Mouse (Mus musculus) testis, postnatal 10 days (tissue): ENCODE results near the gene Tmem131.

ENCODE experiments used
- DNase-seq: peaks from one replicate; pipeline ENCODE4 v3.0.0; 2021; ENCODE audit warnings: low spot score

Tmem131 gene

DNA sequence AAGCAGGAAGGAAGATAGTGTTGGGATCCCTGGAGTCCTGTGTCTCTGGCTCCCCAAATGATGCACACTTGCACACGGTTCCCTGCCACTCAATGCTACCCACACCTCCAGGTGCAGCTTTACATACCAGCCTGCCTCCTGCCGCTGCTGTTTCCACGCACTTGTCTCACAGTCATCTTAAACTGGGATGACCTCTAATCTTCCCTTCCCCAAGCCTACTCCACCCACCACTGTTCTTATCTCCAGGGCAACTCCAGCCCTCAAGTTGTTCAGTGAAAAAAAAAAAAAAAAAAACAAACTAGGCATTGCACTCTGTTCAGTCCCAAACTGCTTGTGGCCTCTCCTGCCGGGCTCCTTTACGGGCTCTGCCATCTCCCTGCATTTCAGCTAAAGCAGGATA lies at the start of gene Tmem131:
Tmem131 (minus strand) TSS at position 14 of the 400 bp plus-strand sequence.
- no peak for DNase-seq

DNA sequence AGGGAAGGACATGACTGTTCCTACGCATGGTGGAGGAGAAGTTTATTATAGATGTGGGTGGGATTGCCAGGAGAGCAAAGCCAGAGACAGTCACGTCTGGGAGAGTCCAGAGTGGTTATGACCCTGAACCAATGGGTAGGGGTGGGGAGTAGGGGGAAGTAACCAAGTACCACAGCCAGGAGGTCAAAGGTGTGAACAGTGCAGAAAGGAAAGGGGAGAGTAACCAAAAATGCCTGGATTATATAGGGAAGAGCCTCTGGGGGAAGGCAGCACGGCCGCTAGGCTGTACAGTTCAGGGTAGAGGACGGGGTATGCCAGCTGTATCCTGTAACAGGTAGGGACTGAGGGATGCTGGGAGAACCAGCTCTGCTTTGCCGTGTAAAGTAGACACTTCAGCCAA lies 45.1 kb upstream of the Tmem131 start:
- DNase-seq: no peak

DNA sequence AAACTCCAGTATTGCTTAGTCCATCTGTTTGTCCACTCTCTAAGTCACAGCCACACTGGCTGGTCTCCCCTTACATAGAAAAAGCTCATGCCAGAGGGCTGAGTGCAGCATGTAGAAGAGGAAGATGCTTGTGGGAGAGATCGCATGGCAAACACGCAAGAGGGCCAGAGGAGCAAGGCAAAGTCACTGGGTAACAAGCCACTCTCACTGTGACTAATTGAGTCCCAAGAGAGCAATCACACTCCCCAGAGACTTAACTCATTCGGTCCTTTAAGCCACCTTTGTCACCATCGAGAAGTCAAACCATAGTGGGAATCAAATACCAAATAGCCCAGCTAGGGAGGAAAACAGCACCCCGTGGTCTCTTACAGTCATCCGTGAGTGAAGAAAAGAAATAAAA lies 44.7 kb upstream of the Tmem131 start:
- no peak for DNase-seq

DNA sequence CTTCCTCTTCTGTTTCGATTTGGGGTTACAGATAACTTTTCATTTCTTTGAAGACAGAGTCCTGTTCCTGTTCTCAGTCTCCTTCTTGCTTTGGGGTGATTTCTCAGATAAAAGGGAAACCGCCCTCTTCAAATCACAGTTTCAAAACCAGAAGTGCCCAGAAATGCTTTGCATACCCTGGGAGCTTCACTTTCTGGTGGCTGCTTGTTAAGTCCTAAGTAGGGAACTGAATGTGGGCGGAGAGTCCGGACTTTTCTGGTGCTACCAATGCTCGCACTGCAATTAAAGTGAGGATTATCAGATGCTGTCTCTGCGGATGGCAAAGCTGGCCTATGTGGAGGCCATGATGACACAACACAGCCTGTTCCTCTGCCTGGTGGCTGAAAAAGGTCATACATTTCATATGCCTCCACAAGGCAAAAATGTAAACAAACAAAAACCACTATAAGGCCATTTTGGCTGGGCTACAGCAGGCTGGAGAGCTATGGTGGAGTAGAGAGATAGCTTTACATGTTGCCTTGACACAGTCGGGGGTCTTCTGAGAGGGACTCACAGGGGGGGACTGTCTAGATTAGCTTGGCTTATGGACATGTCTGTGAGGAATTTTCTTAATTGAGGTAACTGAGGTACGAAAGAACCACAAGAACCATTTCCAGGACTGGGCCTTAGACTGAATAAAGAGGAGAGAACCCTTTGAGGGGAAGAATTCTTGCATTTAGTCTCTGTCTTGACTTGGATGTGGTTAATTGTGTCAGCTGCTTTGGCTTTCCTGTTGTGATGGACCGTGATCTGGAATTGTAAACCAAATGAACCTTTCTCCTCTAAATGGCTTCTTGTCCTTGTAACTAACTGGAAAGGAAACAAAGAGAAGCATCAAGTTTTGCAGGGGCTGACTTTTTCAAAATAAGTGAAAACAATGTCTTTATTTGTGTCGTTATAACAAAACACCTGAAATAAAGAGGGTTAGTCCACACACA lies 44.0 kb upstream of the Tmem131 start:
- no peak for DNase-seq

DNA sequence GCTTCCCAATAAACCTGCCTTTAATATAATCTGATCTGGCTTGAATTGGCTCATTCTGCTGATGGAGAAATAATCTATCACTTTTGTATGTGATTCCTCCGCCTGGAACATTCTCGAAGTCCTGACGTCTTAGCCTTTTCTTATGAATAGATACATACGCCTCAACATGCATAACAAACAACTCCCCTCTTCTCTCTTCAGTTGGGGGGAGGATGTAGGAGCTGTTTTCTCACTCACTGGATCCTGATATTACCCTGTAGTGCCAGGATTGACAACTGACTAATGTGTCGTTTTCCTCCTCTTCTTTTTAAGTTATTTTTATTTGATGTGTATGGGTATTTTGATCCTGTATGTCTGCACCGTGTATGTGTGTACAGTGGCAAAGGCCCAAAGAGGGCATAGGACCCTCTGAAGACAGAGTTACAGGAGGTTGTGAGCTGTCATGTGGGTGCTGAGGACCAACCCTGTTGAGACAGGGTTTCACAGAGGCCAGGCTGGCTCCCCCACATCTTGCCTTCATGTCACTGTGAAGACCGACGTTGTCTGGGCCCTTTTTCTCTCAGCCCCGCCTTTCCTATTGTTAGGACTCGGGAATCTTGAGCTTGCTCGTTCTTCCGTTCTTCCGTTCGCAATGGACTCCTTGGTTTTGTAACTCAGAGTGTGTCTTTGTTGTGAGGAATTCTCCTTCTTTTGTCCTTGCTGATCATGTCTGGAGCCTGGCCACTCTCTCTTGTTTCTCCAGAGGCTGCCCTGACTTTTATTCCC lies 43.1 kb upstream of the Tmem131 start:
- DNase-seq: no peak

DNA sequence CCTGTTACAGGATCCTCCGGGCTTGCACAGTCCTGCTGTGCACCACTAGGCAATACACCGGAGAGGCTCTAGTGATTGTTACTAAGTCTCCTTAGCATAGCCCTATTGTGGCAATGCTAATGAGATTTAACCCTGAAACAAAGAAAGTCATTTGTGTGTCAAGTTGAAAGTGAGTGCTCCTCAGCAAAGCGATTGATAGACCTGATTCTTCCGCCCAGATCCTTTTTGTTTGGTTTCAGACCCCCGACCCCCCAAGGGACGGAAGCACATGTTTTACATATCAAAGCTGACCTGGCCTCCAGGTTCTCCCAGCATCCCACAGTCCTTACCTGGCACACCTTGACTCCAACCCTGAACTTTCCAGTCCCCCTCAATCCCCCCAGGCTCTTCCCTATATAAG lies 42.4 kb upstream of the Tmem131 start:
- DNase-seq: no peak

DNA sequence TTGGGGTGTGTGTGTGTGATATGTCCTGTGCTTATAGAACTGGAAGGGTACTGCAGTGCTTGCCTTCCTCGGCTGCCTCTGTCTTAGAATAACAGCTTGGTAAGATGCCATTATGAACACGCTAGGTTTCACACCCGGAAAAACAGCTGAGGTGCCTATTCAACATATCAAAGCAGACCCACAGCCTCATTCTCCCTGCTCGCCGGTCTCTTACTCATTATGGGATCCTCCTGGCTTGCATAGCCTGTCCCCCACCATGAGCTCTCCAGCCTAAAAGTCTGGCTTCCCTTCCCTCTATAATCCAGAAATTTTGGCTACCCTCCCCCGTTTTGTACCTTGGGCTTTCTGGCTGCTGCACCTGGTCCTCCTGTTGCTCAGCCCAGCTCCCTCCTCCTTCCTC lies 40.9 kb upstream of the Tmem131 start:
- no peak for DNase-seq

DNA sequence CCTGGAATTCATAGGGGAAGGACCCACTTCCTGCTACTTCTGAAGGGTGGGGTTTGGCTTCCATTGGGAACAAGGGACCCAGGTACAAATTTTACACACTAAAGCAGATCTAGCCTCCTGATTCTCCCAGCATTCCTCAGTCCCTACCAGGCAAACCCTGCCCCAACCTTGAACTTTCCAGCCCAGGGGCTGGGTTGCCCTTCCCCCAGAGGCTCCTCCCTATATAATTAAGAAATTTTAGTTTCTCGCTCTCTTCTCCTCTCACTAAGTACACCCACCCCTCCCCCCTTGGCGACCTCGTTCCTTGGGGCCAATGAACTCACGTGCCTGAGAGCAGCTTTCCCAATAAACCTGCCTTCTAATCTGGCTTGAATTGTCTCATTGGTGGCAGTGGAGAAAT lies 40.3 kb upstream of the Tmem131 start:
- DNase-seq: no peak

DNA sequence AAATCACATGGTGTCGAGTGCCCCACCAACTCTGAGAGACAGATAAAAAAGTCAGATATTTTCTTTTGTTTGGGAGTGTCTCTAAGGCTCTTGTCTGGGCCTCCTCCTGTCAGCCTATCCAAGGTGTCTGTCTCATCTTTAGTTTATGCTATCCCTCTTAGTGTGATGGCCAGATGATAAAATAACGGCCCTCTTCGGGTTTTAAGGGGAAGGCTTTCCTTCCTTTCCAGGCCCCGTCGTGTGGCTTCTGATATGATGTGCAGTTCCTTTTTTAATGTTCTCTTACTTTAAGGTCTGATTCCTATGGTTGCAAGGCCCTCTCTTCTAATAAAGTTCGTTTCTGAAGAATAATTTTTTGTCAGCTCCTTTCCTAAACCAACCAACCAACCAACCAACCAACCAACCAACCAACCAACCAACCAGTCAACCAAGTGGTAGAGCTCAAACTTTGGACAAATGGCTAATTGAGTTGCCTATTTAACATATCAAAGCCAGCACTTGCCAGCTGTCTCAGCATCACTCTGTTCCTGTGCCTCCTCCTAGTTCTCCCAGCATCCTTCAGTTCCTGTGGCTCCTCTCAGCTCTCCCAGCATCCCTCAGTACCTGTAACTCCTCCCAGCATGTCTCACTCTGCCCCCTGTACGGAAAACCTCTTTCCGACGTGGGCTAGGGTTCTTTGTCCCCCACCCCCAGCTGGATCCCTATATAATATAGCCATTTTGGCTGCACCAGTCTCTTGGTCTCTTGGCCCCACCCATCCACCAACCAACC lies 38.9 kb upstream of the Tmem131 start:
- DNase-seq: no peak

DNA sequence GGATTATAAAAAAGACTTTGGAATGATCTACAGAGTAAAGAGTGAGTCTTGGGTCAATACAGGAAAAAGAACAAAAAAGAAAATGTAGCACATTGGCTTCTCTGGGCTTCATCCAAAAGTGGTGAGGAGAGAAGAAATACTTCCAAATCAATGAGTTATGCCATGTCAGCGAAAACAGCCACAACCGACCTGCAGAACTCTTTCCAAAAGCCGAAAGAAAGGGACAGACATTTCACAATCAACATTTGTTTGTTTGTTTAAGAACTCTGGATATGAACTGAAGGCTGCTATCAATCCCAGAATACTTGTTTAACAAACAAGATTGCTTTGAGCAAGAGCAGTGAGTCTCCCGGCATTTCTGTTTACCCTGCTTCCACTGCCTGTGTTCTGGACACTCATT lies 33.3 kb upstream of the Tmem131 start:
- DNase-seq: no peak

DNA sequence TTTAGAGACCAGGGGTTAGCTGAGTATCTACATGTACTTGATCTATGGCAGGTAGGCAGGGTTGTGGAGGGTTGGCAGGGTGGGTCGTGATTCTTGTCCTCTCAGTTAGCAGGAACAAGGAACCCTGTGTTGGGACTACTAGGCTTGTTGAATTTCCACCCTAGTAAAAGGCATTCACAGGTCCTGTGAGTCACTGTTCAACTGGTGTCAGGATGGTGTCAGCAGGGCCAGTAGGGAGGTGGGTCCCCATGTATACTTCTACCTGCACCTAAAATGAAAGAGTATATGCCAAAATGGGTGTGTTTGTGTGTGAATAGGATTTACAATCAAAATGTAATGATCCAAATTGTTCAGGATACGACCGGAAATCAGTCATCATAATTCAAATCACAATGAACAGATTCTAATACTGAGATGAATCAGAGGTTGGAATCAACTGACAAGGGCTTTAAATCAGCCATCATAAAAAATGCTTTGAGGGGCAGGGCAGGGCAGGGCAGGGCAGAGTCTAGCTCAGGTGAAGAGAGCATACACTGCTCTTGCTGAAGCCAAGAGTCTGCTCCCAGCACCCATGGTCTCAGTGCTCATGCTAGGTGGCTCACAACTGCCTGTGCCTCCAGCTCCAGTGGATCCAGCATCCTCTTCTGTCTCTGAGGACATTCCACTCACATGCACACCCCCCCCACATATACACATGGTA lies 27.6 kb upstream of the Tmem131 start:
- DNase-seq: no peak

DNA sequence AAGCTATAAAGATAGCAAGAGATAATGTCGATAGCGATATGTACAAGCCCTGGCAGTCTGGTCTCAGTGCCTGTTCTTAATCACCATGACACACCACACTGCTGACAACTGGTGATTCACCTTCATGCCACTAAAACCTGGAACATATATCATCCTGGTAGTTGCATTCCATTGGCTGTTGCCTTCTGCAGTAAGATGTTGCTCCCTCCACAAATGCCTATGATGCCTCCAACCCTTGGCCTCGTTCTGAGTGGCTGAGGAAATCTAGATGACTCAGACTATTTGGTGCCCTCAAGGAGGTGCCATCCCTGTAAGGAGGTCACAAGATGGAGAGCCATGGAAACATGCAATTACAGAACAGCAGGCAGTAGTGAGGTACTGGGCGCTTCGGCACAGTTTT lies 22.4 kb upstream of the Tmem131 start:
- DNase-seq: no peak

DNA sequence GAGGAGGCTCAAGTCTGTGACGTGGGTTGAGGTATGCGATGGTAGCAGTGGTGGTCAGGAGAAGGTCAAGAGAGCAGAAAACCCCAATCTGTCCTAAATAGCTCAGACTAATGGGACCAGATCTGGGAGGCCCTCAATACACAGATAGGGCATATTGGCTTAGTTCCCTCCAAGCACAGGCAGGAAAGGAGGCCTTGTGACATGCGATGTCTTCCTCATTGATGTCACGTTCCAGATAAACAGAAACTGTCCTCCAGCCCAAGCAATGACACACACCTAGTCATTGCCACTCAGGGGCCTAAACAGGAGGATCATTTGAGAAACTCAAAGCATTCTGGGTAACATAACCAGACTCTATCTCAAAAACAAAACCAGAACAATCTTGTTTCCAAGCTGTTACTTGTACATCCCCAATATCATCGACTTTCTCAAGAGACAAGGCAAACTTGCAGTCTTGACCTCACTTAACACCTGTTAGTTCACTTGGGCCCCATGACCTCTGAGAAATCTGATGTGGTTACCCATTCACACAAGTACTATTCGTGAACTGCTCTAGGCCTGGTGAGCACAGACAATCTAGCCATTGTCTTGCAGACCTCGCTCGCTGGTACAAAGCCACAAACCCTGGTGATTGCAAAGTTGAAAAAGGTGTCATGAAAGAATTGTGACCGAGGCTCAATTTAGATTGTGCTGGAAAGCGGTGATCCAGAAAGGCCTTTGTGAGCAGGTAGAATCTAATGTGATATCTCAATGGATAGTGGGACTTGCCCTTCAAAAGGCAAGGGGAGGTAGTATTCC lies 19.1 kb upstream of the Tmem131 start:
- DNase-seq: no peak

DNA sequence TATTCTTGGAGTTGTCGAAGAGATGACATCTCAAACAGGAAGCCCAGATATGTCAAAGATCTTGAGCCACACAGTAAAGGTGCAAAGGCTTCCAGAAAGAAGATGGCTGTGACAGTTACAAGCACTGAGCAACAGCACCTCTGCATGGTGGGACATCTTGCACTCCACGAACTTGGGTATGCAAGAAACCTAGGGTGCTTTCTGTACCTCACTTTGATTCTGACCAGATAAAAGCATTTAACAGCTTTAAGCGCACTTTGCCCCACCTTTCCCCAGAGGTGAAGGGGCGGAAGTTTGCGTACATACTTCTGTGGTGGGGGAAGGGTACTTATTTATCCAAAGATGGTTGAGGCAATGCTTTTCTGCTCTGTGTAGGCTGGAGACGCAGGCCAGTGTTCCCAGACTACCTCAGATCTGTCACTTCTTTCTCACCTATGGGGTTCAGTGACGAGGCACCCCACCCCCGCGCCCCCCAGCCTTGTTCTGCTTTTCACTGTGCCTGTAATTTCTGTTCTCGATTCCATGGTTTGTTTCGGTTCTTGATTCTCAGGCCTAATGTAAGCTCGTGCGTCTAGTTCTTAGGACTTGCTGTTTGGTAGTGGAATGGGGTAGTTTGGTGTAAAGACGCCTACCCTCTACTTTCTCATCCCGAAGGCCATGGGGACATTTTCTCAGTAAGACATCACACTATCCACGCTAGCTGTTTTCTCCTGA lies 17.2 kb upstream of the Tmem131 start:
- DNase-seq: no peak

DNA sequence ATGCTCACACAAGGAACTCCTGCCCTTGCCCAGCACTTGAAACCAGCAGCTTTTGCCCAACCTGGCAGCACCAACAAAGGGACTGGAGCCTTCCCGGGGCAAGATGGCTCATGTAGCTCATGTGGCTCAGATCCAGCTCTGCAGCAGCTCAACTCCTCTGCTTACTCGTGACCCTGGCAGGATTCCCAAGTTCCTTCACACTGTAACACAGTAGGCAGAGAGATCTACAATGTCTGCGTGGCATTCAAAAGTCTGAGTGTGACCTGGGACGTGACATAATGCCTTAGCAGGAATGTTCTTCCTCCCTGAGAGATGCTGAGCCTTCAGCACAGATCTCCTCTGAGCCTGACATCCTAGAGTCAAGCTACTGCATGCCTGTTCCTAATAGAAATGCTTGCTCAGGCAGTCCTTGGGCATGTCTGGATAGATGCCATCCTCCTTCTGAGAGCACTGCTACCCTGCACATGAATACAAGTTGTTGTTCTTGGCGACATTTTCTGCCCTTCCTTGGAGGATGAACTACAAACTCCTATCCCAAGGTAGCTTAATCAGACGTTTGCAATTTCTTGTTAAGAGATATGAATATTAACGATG lies 6.2 kb upstream of the Tmem131 start:
- DNase-seq: peak; percentile 51

DNA sequence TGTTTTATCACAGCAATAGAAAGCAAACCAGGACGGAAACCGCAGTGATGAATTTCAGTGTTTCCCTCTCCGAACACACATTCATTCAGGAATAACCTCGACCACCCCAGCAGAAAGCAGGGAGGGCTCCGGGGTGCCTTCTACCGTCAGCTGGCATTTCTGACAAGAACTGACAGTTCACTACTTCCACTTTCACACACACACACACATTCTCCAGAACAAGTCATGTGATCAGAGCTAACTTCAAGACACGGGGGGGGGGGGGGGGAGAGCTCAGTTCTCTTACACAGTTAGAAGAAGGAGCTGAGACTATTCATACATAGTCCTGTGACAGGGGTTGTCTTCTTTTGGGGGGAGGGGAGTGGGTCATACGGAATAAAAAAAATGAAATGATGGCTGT lies 4.0 kb upstream of the Tmem131 start:
- DNase-seq: no peak

DNA sequence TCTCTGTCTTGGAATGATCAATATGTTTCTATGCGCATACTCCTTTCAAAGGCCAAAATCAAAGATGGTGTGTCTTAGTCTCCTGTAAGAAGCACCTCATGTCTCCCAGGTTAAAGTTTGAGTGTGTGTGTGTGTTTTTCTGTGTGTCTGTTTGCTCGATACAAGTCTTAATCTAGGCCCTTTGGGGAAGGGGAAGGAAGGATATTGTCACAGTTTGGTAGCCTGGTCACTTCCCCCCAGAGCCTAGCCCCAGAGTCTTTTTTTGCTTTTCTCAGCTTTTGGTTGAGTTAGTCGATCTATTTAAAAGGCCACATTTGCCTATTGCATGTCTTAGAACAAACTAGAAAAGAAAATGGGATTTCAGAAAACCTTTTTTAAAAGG lies 3.1 kb downstream of the Tmem131 start:
- DNase-seq: no peak

DNA sequence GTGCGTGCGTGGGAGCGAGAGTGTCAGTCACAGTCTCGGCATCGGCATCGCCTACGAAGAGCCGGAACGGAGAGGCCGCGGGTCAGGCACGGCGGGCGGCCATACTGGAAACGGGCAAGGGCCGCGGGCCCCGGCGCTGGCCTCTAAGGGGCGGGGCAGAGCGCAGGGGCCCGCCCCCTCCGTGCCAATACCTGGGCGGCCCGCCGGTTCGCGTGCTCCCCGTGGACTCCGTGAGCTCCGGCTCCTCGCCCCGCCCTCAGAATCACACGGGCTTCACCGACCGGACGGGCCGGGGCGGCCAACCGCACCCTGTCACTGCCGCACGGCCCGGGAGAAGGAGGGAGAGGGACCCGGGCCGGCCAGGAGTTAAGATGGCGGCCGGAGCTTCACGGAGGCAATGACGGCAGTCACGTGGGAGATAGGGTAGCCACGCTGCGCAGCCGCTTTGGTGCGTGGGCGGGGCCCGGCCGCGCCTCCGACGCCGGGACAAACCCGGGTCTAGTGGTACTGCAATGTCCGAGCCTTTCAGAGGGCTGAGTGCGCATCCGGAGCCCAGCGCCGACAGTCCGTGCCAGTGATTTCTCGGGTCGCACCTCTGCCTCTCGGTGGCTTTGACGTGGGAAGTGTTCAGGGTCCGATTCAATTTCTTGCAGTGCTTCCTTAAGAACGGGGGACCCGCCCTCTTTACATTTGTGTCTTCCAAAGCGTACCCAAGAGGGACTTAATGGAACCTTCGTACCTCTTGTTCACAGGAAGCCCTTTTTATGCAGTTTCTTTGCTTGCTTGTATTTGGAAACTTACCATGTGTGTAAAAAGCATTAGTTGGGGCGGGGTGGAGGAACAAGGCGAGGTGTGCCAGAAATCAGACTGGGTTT lies 3.7 kb downstream of the Tmem131 start:
- peak; percentile 95 for DNase-seq

DNA sequence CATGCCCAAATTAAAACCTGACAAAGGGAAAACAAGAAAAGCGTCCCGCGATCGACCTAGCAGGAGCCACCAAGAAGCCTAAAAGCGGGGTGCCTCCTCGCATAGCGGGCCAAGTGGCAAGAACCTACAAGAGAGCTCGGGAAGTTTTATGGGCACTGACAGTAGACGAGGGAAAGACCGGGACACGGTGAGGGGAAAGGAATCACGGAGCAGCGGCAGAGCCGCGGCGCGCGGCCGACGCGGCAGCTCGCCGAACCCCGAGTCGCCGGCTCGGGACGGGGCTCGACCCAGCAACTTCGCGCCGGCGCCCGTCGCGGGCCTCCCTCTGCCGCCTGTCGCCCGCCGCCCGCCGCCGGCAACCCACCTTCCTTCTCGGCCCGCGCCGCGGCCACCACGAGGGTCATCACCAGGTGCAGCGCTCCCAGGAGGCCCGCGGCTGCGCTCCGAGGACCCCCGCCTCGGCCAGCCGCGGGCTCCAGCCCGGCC lies 4.6 kb downstream of the Tmem131 start:
- peak; percentile 66 for DNase-seq
